In genomic region chr17:36824005-36824404, GRCm38 (mm10) we compare ENCODE assay signal across 9 mouse cellular contexts. TPM values are rescaled to one million over a fixed set of nuclear protein-coding genes. Genes with fewer than 3 reads are reported as not detected.
DNase-seq lines count a peak whose midpoint lies in the region; TF ChIP-seq lines count a peak whose summit lies in the region.
"Had no signal": no experiment of that assay in that cellular context is flagged by ENCODE, and none has a peak within 500 bp of the region (broad histone marks: within the 10 kb centered on the region; RNA-seq: fewer than 3 reads in every experiment).

No protein-coding gene starts in this region.

- peak; percentile 35 to 53 for DNase-seq in cerebellum, adult 18-20 months
- DNase-seq in cerebellum, adult 11 months = no peak
- DNase-seq in 416B (ENCODE audit: low read depth) = peak; percentile 66
- DNase-seq in brain, adult 2 months (ENCODE audit: low read depth, low spot score) = peak; percentile 44
- peak; percentile 36 for DNase-seq in gastrocnemius, postnatal 10 days
- DNase-seq in kidney, postnatal 25 days = peak; percentile 64 to 82
- peak; percentile 67 for DNase-seq in lung, postnatal 10 days
- peak; percentile 35 to 61 for DNase-seq in spleen, adult 2 months (ENCODE audit: low read depth in 1 of 2, low spot score in 2 of 2)

- peak; percentile 40; the same call in 1 of the 2 replicates for TF ChIP-seq CTCF in spleen, adult 2 months (IDR thresholded peaks at IDR 0.05; ENCODE audit: extremely low read depth, insufficient read depth, insufficient read length, insufficient replicate concordance)

- H3K36me3 ChIP-seq in spleen, adult 2 months (ENCODE audit: control insufficient read depth, insufficient read depth, low read length) = no peaks in the 10 kb centered on the region

- no peak for TF ChIP-seq POLR2A in spleen, adult 2 months (IDR thresholded peaks at IDR 0.05; ENCODE audit: low read depth, low read length)

- no peaks in the 10 kb centered on the region for H3K4me1 ChIP-seq in spleen, adult 2 months (ENCODE audit: control insufficient read depth, insufficient read depth, insufficient read length)

- no peak overlapping the region for H3K4me3 ChIP-seq in spleen, adult 2 months (ENCODE audit: extremely low read depth, insufficient read depth, insufficient read length)

- no peaks in the 10 kb centered on the region for H3K27me3 ChIP-seq in spleen, adult 2 months (ENCODE audit: control insufficient read depth, insufficient read depth, low read length)

- H3K27ac ChIP-seq in spleen, adult 2 months (ENCODE audit: insufficient read depth, low read length) = no peak overlapping the region

RNA-seq across cellular contexts. Expression of gene H2-M10.6, which starts 12.0 kb away (rescaled TPM):
- not detected for total RNA-seq in gastrocnemius, postnatal 10 days (2021)
- not detected in 2 replicates for polyA plus RNA-seq in spleen, adult 2 months (2012; rRNA removed)
- polyA plus RNA-seq: heart, embryonic 14.5 days had no signal

RNA-seq across cellular contexts. Expression of gene Trim26, which starts 12.9 kb away (rescaled TPM):
- 10 to 100 TPM; 15.0 to 19.2 TPM for total RNA-seq in gastrocnemius, postnatal 10 days (2021)
- polyA plus RNA-seq in spleen, adult 2 months (2012; rRNA removed) = 50.6 and 55.6 TPM in 2 replicates

RNA-seq across cellular contexts. Expression of gene Trim15, which starts 43.0 kb away (rescaled TPM):
- not detected for total RNA-seq in gastrocnemius, postnatal 10 days (2021)
- polyA plus RNA-seq in spleen, adult 2 months (2012; rRNA removed) = 0.04 and 0.05 TPM in 2 replicates
- polyA plus RNA-seq: heart, embryonic 14.5 days had no signal

RNA-seq across cellular contexts. Expression of gene Trim10, which starts 45.4 kb away (rescaled TPM):
- total RNA-seq in gastrocnemius, postnatal 10 days (2021) = 1 to 10 TPM in 1 of 2 experiments, not detected in 1; 1.7 TPM
- 16.8 and 37.0 TPM in 2 replicates for polyA plus RNA-seq in spleen, adult 2 months (2012; rRNA removed)

RNA-seq across cellular contexts. Expression of gene H2-M10.5, which starts 51.3 kb away (rescaled TPM):
- total RNA-seq in gastrocnemius, postnatal 10 days (2021) = not detected
- not detected in 2 replicates for polyA plus RNA-seq in spleen, adult 2 months (2012; rRNA removed)
- polyA plus RNA-seq: heart, embryonic 14.5 days had no signal
